Mouse (Mus musculus): ENCODE data around the gene 4930451I11Rik.

Gene 4930451I11Rik

GRCm38 (mm10) chr7:126831539-126831938, at the start of gene 4930451I11Rik:
TSS of gene 4930451I11Rik (minus strand) at chr7:126831639.
- DNase-seq (ENCODE audit: low read depth, low spot score) = no peak

- DNase-seq (ENCODE audit: low read depth, low spot score) = no peak
Measured at GRCm38 (mm10) chr7:126881040-126881439, 49.6 kb upstream of the 4930451I11Rik start.

- no peak for DNase-seq (ENCODE audit: low read depth, low spot score)
Measured at GRCm38 (mm10) chr7:126877239-126877638, 45.8 kb upstream of the 4930451I11Rik start.

GRCm38 (mm10) chr7:126870520-126870891, 39.1 kb upstream of the 4930451I11Rik start:
- no peak for DNase-seq (ENCODE audit: low read depth, low spot score)

GRCm38 (mm10) chr7:126869780-126870519, 38.5 kb upstream of the 4930451I11Rik start:
- no peak for DNase-seq (ENCODE audit: low read depth, low spot score)

GRCm38 (mm10) chr7:126868003-126868402, 36.6 kb upstream of the 4930451I11Rik start:
- DNase-seq (ENCODE audit: low read depth, low spot score) = no peak

- DNase-seq (ENCODE audit: low read depth, low spot score) = no peak
Measured at GRCm38 (mm10) chr7:126867534-126867933, 36.1 kb upstream of the 4930451I11Rik start.

GRCm38 (mm10) chr7:126863791-126864190, 32.4 kb upstream of the 4930451I11Rik start:
- no peak for DNase-seq (ENCODE audit: low read depth, low spot score)

- DNase-seq (ENCODE audit: low read depth, low spot score) = peak; percentile 97
Measured at GRCm38 (mm10) chr7:126862147-126862784, 30.8 kb upstream of the 4930451I11Rik start, which contains the start of gene Ino80e. TSS of gene Ino80e (minus strand) at chr7:126862377.

GRCm38 (mm10) chr7:126861429-126862130, 30.1 kb upstream of the 4930451I11Rik start, which contains the start of gene Hirip3:
TSS of gene Hirip3 (plus strand) at chr7:126861972.
- peak; percentile 97 for DNase-seq (ENCODE audit: low read depth, low spot score)

- no peak for DNase-seq (ENCODE audit: low read depth, low spot score)
Measured at GRCm38 (mm10) chr7:126860987-126861386, 29.5 kb upstream of the 4930451I11Rik start.

- DNase-seq (ENCODE audit: low read depth, low spot score) = no peak
Measured at GRCm38 (mm10) chr7:126856741-126857420, 25.4 kb upstream of the 4930451I11Rik start.

- DNase-seq (ENCODE audit: low read depth, low spot score) = peak; percentile 61
Measured at GRCm38 (mm10) chr7:126855641-126856040, 24.2 kb upstream of the 4930451I11Rik start.

- no peak for DNase-seq (ENCODE audit: low read depth, low spot score)
Measured at GRCm38 (mm10) chr7:126853454-126853853, 22.0 kb upstream of the 4930451I11Rik start.

- no peak for DNase-seq (ENCODE audit: low read depth, low spot score)
Measured at GRCm38 (mm10) chr7:126851192-126851591, 19.8 kb upstream of the 4930451I11Rik start.

GRCm38 (mm10) chr7:126850161-126850560, 18.7 kb upstream of the 4930451I11Rik start:
- DNase-seq (ENCODE audit: low read depth, low spot score) = no peak

- DNase-seq (ENCODE audit: low read depth, low spot score) = peak; percentile 69
Measured at GRCm38 (mm10) chr7:126848794-126849193, 17.4 kb upstream of the 4930451I11Rik start.

GRCm38 (mm10) chr7:126847421-126848398, 16.3 kb upstream of the 4930451I11Rik start:
- peak; percentile 32 for DNase-seq (ENCODE audit: low read depth, low spot score)

- DNase-seq (ENCODE audit: low read depth, low spot score) = no peak
Measured at GRCm38 (mm10) chr7:126847116-126847420, 15.6 kb upstream of the 4930451I11Rik start, which contains the start of gene Doc2a. TSS of gene Doc2a (plus strand) at chr7:126847416.

GRCm38 (mm10) chr7:126845516-126845915, 14.1 kb upstream of the 4930451I11Rik start:
- no peak for DNase-seq (ENCODE audit: low read depth, low spot score)

GRCm38 (mm10) chr7:126843276-126843675, 11.8 kb upstream of the 4930451I11Rik start:
- peak; percentile 46 for DNase-seq (ENCODE audit: low read depth, low spot score)
